Mouse (Mus musculus) heart, embryonic 15.5 days (tissue): ENCODE measurements around the gene Dcaf8. TPM values are rescaled to one million over a fixed set of nuclear protein-coding genes. Genes with fewer than 3 reads are reported as not detected.
A peak's percentile ranks its signal among the peaks of the same experiment; 100 is the strongest.

Experiments
- ATAC-seq: fragments of 200-750 bp; cut with Nextera tagmentation; replicated peaks from 2 replicates; pipeline ENCODE4 v1.8.0; 2017; ENCODE audit warnings: low read depth, moderate TSS enrichment; ENCODE audit not compliant: insufficient number of reproducible peaks, insufficient read depth, low FRiP score
- H3K27ac ChIP-seq: fragments of 300-500 bp; sonication (generic); 2 replicates; pipeline ENCODE4 v1.5.1; 2015; ENCODE audit warnings: mild to moderate bottlenecking, inconsistent platforms
- H3K27me3 ChIP-seq: fragments of 300-500 bp; sonication (generic); 2 replicates; pipeline ENCODE4 v1.6.1; 2015; ENCODE audit warnings: inconsistent platforms
- H3K36me3 ChIP-seq: fragments of 300-500 bp; sonication (generic); 2 replicates; pipeline ENCODE4 v1.6.1; 2015; ENCODE audit warnings: mild to moderate bottlenecking, inconsistent platforms
- H3K4me1 ChIP-seq: fragments of 300-500 bp; sonication (generic); replicated peaks from 2 replicates; pipeline ENCODE4 v1.6.1; 2015; ENCODE audit warnings: inconsistent platforms
- H3K4me2 ChIP-seq: fragments of 300-500 bp; sonication (generic); 2 replicates; pipeline ENCODE4 v1.6.1; 2015; ENCODE audit warnings: inconsistent platforms, mild to moderate bottlenecking, moderate library complexity
- H3K4me3 ChIP-seq: fragments of 300-500 bp; sonication (generic); 2 replicates; pipeline ENCODE4 v1.5.1; 2015; ENCODE audit warnings: mild to moderate bottlenecking, inconsistent platforms
- H3K9ac ChIP-seq: fragments of 300-500 bp; sonication (generic); 2 replicates; pipeline ENCODE4 v1.6.1; 2015; ENCODE audit warnings: mild to moderate bottlenecking, inconsistent platforms
- H3K9me3 ChIP-seq: fragments of 300-500 bp; sonication (generic); replicated peaks from 2 replicates; pipeline ENCODE4 v1.6.1; 2016; ENCODE audit warnings: inconsistent platforms
- WGBS: fragments of 180-500 bp; shearing (Covaris S2); methylation state at CpG from one replicate; pipeline ENCODE4 v1.1.7; 2015; ENCODE audit warnings: mixed read lengths; 5-methylcytosine and 5-hydroxymethylcytosine counted together
- polyA plus RNA-seq: library from polyadenylated mRNA; unstranded; fragments of >200 nt; fragmentation: Nextera tagmentation; extraction: Ambion mirVana; gene quantifications from 2 replicates; pipeline ENCODE4 v1.2.1, GENCODE M21; 2015

Gene Dcaf8
- polyA plus RNA-seq, 1 experiment from 2014 or later, result 107 TPM

- H3K27ac ChIP-seq, result peak overlapping the region; percentile 95
- H3K36me3 ChIP-seq, result peaks cover 37% of the 10 kb centered on the region
- peaks cover 16% of the 10 kb centered on the region for H3K4me1 ChIP-seq
- no peaks in the 10 kb centered on the region for H3K27me3 ChIP-seq
- peak overlapping the region; percentile 65 for H3K4me2 ChIP-seq
- peak overlapping the region; percentile 85 for H3K4me3 ChIP-seq
- ATAC-seq, result no peak
- H3K9ac ChIP-seq, result peak overlapping the region; percentile 99
- 12% methylated on average over 19 of the region's 19 CpGs for WGBS
- H3K9me3 ChIP-seq, result no peaks in the 10 kb centered on the region
Observed at GRCm38 (mm10) chr1:172148955-172149815, 1.3 kb downstream of the Dcaf8 start.

- Histone ChIP-seq H3K4me1 (peaks cover 15% of the 10 kb centered on the region), H3K36me3 (peaks cover 59% of the 10 kb centered on the region), H3K27me3 (no peaks in the 10 kb centered on the region), H3K9me3 (no peaks in the 10 kb centered on the region), H3K4me2 (no peak overlapping the region), H3K4me3 (no peak overlapping the region), H3K27ac (no peak overlapping the region), H3K9ac (no peak overlapping the region)
- 85% methylated on average over 3 of the region's 3 CpGs for WGBS
- no peak for ATAC-seq
Observed at GRCm38 (mm10) chr1:172154536-172154935, 6.7 kb downstream of the Dcaf8 start.

GRCm38 (mm10) chr1:172155518-172155917, 7.6 kb downstream of the Dcaf8 start:
- Histone ChIP-seq H3K36me3 (peaks cover 52% of the 10 kb centered on the region), H3K27ac (no peak overlapping the region), H3K9me3 (no peaks in the 10 kb centered on the region), H3K9ac (no peak overlapping the region), H3K4me3 (no peak overlapping the region), H3K27me3 (no peaks in the 10 kb centered on the region), H3K4me2 (no peak overlapping the region), H3K4me1 (peaks cover 18% of the 10 kb centered on the region)
- WGBS, result 88% methylated on average over 3 of the region's 3 CpGs
- no peak for ATAC-seq

- no peak for ATAC-seq
- Histone ChIP-seq H3K9ac (no peak overlapping the region), H3K27me3 (no peaks in the 10 kb centered on the region), H3K4me1 (peaks cover 31% of the 10 kb centered on the region), H3K4me3 (no peak overlapping the region), H3K9me3 (no peaks in the 10 kb centered on the region), H3K27ac (peak overlapping the region; percentile 67), H3K4me2 (peak overlapping the region; percentile 32; the same call in 1 of the 2 replicates), H3K36me3 (peaks cover 15% of the 10 kb centered on the region)
- 39% methylated on average over 4 of the region's 4 CpGs for WGBS
Observed at GRCm38 (mm10) chr1:172159970-172160369, 12.1 kb downstream of the Dcaf8 start.

- Histone ChIP-seq H3K9ac (no peak overlapping the region), H3K9me3 (no peaks in the 10 kb centered on the region), H3K4me1 (peaks cover 31% of the 10 kb centered on the region), H3K4me2 (peak overlapping the region; percentile 32; the same call in 1 of the 2 replicates), H3K36me3 (peaks cover 12% of the 10 kb centered on the region), H3K27ac (peak overlapping the region; percentile 67), H3K4me3 (no peak overlapping the region), H3K27me3 (no peaks in the 10 kb centered on the region)
- 0 out of 2 replicates have a peak, but pooled peaks have one; percentile 55 for ATAC-seq
Observed at GRCm38 (mm10) chr1:172160508-172160907, 12.6 kb downstream of the Dcaf8 start.

- Histone ChIP-seq H3K9ac (no peak overlapping the region), H3K9me3 (no peaks in the 10 kb centered on the region), H3K27ac (no peak overlapping the region), H3K27me3 (no peaks in the 10 kb centered on the region), H3K4me2 (no peak overlapping the region), H3K4me3 (no peak overlapping the region), H3K36me3 (peaks cover 16% of the 10 kb centered on the region), H3K4me1 (peaks cover 31% of the 10 kb centered on the region)
- ATAC-seq, result no peak
- 88% methylated on average over 1 of the region's 1 CpGs for WGBS
Observed at GRCm38 (mm10) chr1:172162009-172162408, 14.1 kb downstream of the Dcaf8 start.

- H3K4me3 ChIP-seq, result no peak overlapping the region
- no peak overlapping the region for H3K9ac ChIP-seq
- H3K27me3 ChIP-seq, result no peaks in the 10 kb centered on the region
- 87% methylated on average over 6 of the region's 6 CpGs for WGBS
- ATAC-seq, result no peak
- H3K4me2 ChIP-seq, result no peak overlapping the region
- peaks cover 26% of the 10 kb centered on the region for H3K36me3 ChIP-seq
- H3K9me3 ChIP-seq, result no peaks in the 10 kb centered on the region
- no peak overlapping the region for H3K27ac ChIP-seq
- peaks cover 31% of the 10 kb centered on the region for H3K4me1 ChIP-seq
Observed at GRCm38 (mm10) chr1:172162959-172163358, 15.1 kb downstream of the Dcaf8 start.

GRCm38 (mm10) chr1:172167911-172168310, 20.0 kb downstream of the Dcaf8 start:
- Histone ChIP-seq H3K36me3 (peaks cover 64% of the 10 kb centered on the region), H3K4me1 (0 out of 2 replicates have a peak, but pooled peaks cover 8% of the 10 kb centered on the region), H3K4me2 (no peak overlapping the region), H3K27me3 (no peaks in the 10 kb centered on the region), H3K4me3 (no peak overlapping the region), H3K9ac (no peak overlapping the region), H3K27ac (no peak overlapping the region), H3K9me3 (no peaks in the 10 kb centered on the region)
- 91% methylated on average over 5 of the region's 5 CpGs for whole genome bisulfite sequencing
- no peak for ATAC-seq

GRCm38 (mm10) chr1:172169809-172170208, 21.9 kb downstream of the Dcaf8 start:
- H3K36me3 ChIP-seq, result peaks cover 80% of the 10 kb centered on the region
- no peak overlapping the region for H3K4me3 ChIP-seq
- no peak overlapping the region for H3K27ac ChIP-seq
- H3K27me3 ChIP-seq, result no peaks in the 10 kb centered on the region
- peaks cover 6% of the 10 kb centered on the region; the same call in 1 of the 2 replicates for H3K4me1 ChIP-seq
- no peak for ATAC-seq
- 90% methylated on average over 5 of the region's 5 CpGs for WGBS
- H3K9ac ChIP-seq, result no peak overlapping the region
- no peaks in the 10 kb centered on the region for H3K9me3 ChIP-seq
- no peak overlapping the region for H3K4me2 ChIP-seq

- no peaks in the 10 kb centered on the region for H3K27me3 ChIP-seq
- ATAC-seq, result no peak
- H3K36me3 ChIP-seq, result peaks cover 76% of the 10 kb centered on the region
Observed at GRCm38 (mm10) chr1:172172381-172172780, 24.5 kb downstream of the Dcaf8 start.

GRCm38 (mm10) chr1:172173181-172173580, 25.3 kb downstream of the Dcaf8 start:
- H3K27ac ChIP-seq, result no peak overlapping the region
- H3K9me3 ChIP-seq, result no peaks in the 10 kb centered on the region
- H3K4me1 ChIP-seq, result peaks cover 7% of the 10 kb centered on the region; the same call in 1 of the 2 replicates
- H3K36me3 ChIP-seq, result peaks cover 73% of the 10 kb centered on the region
- H3K4me3 ChIP-seq, result no peak overlapping the region
- WGBS, result 79% methylated on average over 5 of the region's 5 CpGs
- no peak overlapping the region for H3K4me2 ChIP-seq
- no peak for ATAC-seq
- H3K9ac ChIP-seq, result no peak overlapping the region
- no peaks in the 10 kb centered on the region for H3K27me3 ChIP-seq

More at GRCm38 (mm10) chr1:172172381-172172780, 24.5 kb downstream of the Dcaf8 start:
- Histone ChIP-seq H3K9me3 (no peaks in the 10 kb centered on the region), H3K4me3 (no peak overlapping the region), H3K4me2 (no peak overlapping the region), H3K4me1 (peaks cover 7% of the 10 kb centered on the region; the same call in 1 of the 2 replicates), H3K9ac (no peak overlapping the region), H3K27ac (no peak overlapping the region)
- WGBS, result 93% methylated on average over 21 of the region's 21 CpGs
